Mouse (Mus musculus) liver, embryonic 14.5 days (tissue): Measurements from ENCODE around the gene Nexmif. TPM values are rescaled to one million over a fixed set of nuclear protein-coding genes. Genes with fewer than 3 reads are reported as not detected.

Experiments used
- ATAC-seq: fragments of 200-750 bp; cut with Nextera tagmentation; 2 replicates; pipeline ENCODE4 v1.8.0; 2017; ENCODE audit warnings: moderate number of reproducible peaks, mild to moderate bottlenecking, moderate library complexity; ENCODE audit not compliant: insufficient read depth
- DNase-seq, 3 experiments: peaks; one replicate each; pipeline ENCODE4 v3.0.0-alpha.2; 2012 to 2013; ENCODE audit warnings: low read depth in 3 of 3, low spot score in 3 of 3
- H3K27ac ChIP-seq: fragments of 300-500 bp; sonication (generic); 2 replicates; pipeline ENCODE4 v1.5.1; 2014; ENCODE audit warnings: moderate library complexity, mild to moderate bottlenecking, control low read depth, inconsistent platforms
- H3K27me3 ChIP-seq: fragments of 300-500 bp; sonication (generic); 2 replicates; pipeline ENCODE4 v1.6.1; 2014; ENCODE audit warnings: mild to moderate bottlenecking, low read length, moderate library complexity; ENCODE audit not compliant: control insufficient read depth, insufficient read depth
- H3K36me3 ChIP-seq: fragments of 300-500 bp; sonication (generic); replicated peaks from 2 replicates; pipeline ENCODE4 v1.6.1; 2014; ENCODE audit warnings: low read depth; ENCODE audit not compliant: control insufficient read depth, insufficient read depth
- H3K4me1 ChIP-seq, 2 experiments: fragments of 200-500 bp in 1 of 2; fragments of 300-500 bp in 1 of 2; sonication (generic) in 1 of 2; replicated peaks; 2 replicates each; pipeline ENCODE4 v1.6.1; 2012 to 2014; ENCODE audit warnings: antibody characterized with exemption in 1 of 2, inconsistent platforms in 1 of 2, low read length in 1 of 2; ENCODE audit not compliant: control insufficient read depth in 2 of 2, insufficient read depth in 2 of 2
- H3K4me2 ChIP-seq: fragments of 300-500 bp; sonication (generic); 2 replicates; pipeline ENCODE4 v1.6.1; 2014; ENCODE audit warnings: low read depth, mild to moderate bottlenecking, control low read depth, moderate library complexity
- H3K4me3 ChIP-seq, 2 experiments: fragments of 200-500 bp in 1 of 2; fragments of 300-500 bp in 1 of 2; sonication (generic) in 1 of 2; 2 replicates each; pipeline ENCODE4 v1.5.1; 2012 to 2014; ENCODE audit warnings: low read depth in 2 of 2, low read length in 2 of 2, mild to moderate bottlenecking in 2 of 2, control low read depth in 1 of 2, inconsistent platforms in 1 of 2, moderate library complexity in 1 of 2; ENCODE audit not compliant: insufficient read depth in 1 of 2
- H3K9ac ChIP-seq: fragments of 300-500 bp; sonication (generic); replicated peaks from 2 replicates; pipeline ENCODE4 v1.6.1; 2014; ENCODE audit warnings: mild to moderate bottlenecking, control low read depth, moderate library complexity
- H3K9me3 ChIP-seq: fragments of 300-500 bp; sonication (generic); 2 replicates; pipeline ENCODE4 v1.6.1; 2016; ENCODE audit warnings: low read length, mixed read lengths; ENCODE audit not compliant: control insufficient read depth
- CTCF ChIP-seq: IDR thresholded peaks from 2 replicates; pipeline ENCODE4 v1.5.1; 2016; ENCODE audit warnings: antibody characterized with exemption, low read depth, control low read depth
- EP300 ChIP-seq: IDR thresholded peaks from 2 replicates; pipeline ENCODE4 v1.6.1; 2016; ENCODE audit warnings: antibody characterized with exemption, low read depth
- WGBS: fragments of 180-500 bp; shearing (Covaris S2); extraction: QIAGEN DNeasy Blood & Tissue Kit; methylation state at CpG from one replicate; pipeline ENCODE4 v1.1.7; 2014; ENCODE audit not compliant: insufficient replicate concordance; 5-methylcytosine and 5-hydroxymethylcytosine counted together
- microRNA counts: library from miRNA; unstranded; fragments of <30 nt; microRNA quantifications from one replicate; lab custom pipeline; 2016
- microRNA-seq: library from miRNA; unstranded; fragments of <30 nt; microRNA quantifications from one replicate; pipeline ENCODE4, GENCODE M21; 2016
- polyA plus RNA-seq, 2 experiments: library from polyadenylated mRNA; depleted of rRNA in 1 of 2; stranded (reverse) in 1 of 2; unstranded in 1 of 2; fragments of >200 nt; fragmentation: Nextera tagmentation in 1 of 2; extraction: Ambion mirVana in 1 of 2; gene quantifications; 2 replicates each; pipeline versions ENCODE4 v1.2.1 to v1.2.3; 2012 to 2014

Nexmif gene
- polyA plus RNA-seq, 2 experiments: 0.01 TPM; not detected in 1

DNA sequence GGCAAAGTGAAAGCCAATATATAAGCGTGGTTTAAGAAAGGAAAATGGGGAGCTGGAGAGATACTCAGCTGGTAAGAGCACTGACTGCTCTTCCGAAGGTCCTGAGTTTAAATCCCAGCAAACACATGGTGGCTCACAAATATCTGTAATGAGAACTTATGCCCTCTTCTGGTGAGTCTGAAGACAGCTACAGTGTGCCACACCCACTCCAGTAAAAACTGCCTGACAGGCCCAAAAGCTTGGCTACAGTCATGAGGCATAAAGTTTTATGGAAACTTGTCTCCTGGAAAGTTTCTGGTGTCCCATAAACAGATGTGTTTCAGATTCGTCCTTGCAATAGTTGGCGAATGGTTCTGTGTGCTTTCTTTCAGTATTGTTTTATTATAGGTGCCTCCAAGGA is 86.4 kb downstream of the Nexmif start:
- Histone ChIP-seq H3K4me2 (no peak overlapping the region), H3K27me3 (no peaks in the 10 kb centered on the region), H3K36me3 (no peaks in the 10 kb centered on the region), H3K4me3 (no peak overlapping the region), H3K9me3 (no peaks in the 10 kb centered on the region), H3K4me1 (no peaks in the 10 kb centered on the region), H3K9ac (no peak overlapping the region), H3K27ac (no peak overlapping the region)
- no peak for TF ChIP-seq CTCF
- no peak for TF ChIP-seq EP300
- DNase-seq (no peak), ATAC-seq (no peak)
- WGBS: 42% methylated on average over 4 of the region's 4 CpGs

DNA sequence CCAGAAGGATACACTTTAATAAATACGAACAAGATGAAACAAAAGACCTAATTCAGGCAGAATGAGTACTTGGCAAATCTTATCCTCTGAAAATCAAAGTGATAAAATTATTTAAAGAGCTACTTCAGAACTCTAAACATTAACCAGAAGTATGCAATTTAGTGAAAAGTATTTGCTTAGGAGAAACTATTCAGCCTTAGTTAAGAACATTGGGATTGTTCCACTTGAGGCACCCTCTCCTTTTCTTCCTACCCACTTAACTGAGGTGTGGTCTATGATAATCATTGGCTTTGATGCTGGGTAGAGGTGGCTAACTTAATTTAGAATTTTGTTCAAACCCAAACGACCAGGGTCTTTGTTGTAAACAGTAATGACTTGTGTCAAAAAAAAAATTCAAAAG is 146.1 kb downstream of the Nexmif start:
- no peak overlapping the region for H3K4me3 ChIP-seq
- ATAC-seq (no peak), DNase-seq (no peak)
- TF ChIP-seq EP300 (no peak), CTCF (no peak)
- H3K4me2 ChIP-seq: no peak overlapping the region
- WGBS: 34% methylated on average over 2 of the region's 2 CpGs
- no peaks in the 10 kb centered on the region for H3K36me3 ChIP-seq
- no peaks in the 10 kb centered on the region for H3K4me1 ChIP-seq
- H3K9me3 ChIP-seq: no peaks in the 10 kb centered on the region
- no peaks in the 10 kb centered on the region for H3K27me3 ChIP-seq
- H3K27ac ChIP-seq: no peak overlapping the region
- H3K9ac ChIP-seq: no peak overlapping the region

DNA sequence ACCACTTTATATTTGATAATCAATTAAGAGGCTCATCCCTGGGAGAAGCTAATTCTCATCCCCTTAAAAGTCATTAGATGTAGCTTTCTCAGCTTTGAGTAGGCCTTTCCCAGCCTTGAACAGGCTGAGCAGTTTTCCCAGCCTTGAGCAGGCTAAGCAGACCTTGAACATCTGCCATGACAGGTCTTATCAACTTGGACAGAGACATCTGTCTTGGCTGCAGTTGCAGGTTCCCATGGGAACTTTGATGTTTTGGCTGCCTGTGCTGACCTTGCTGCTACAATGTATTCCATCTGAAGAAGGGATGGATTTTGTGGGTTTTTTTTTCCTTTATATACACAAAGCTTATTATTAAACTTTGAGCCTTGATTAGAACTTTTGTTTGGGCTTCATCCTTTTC is 160.7 kb downstream of the Nexmif start:
- Histone ChIP-seq H3K9ac (no peak overlapping the region), H3K9me3 (no peaks in the 10 kb centered on the region), H3K4me2 (no peak overlapping the region), H3K27me3 (no peaks in the 10 kb centered on the region), H3K36me3 (no peaks in the 10 kb centered on the region), H3K4me1 (no peaks in the 10 kb centered on the region), H3K4me3 (no peak overlapping the region), H3K27ac (no peak overlapping the region)
- ATAC-seq (no peak), DNase-seq (no peak)
- no peak for TF ChIP-seq EP300
- no peak for TF ChIP-seq CTCF

DNA sequence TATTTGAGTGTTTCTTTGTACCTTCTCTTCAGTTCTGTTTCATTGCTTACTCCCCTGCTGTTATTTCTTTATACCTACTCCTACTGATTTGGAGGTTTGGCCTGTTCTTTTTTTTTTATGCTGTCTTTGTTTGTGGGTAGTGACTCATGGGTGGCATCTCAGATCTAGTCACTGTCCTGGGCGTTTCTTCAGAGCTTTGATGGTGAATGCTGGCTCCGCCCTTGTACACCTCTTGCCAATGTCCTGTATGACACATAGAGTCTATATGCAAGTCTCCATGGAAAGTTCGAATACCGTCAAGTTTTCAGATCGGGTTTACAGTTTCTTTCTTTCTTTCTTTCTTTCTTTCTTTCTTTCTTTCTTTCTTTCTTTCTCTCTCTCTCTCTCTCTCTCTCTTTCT is 167.1 kb downstream of the Nexmif start:
- Histone ChIP-seq H3K9ac (no peak overlapping the region), H3K9me3 (no peaks in the 10 kb centered on the region), H3K27me3 (no peaks in the 10 kb centered on the region), H3K27ac (no peak overlapping the region), H3K36me3 (no peaks in the 10 kb centered on the region), H3K4me3 (no peak overlapping the region), H3K4me2 (no peak overlapping the region), H3K4me1 (no peaks in the 10 kb centered on the region)
- TF ChIP-seq EP300 (no peak), CTCF (no peak)
- DNase-seq: no peak
- WGBS: 52% methylated on average over 5 of the region's 5 CpGs
- ATAC-seq: no peak

DNA sequence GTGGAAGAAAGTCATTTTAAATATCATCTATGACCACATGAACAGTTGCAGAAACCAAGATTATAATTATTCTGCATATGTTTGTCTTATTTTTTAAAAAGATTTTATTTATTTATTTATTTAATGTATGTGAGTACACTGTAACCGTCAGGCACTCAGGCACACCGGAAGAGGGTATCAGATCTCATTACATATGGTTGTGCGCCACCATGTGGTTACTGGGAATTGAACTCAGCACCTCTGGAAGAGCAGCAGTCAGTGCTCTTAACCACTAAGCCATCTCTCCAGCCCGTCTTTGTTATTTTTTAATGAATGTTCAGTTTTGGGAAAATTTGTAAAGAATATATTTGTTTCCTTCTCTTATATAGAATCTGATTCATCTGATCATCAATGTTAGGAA is 168.2 kb downstream of the Nexmif start:
- Histone ChIP-seq H3K9me3 (no peaks in the 10 kb centered on the region), H3K9ac (no peak overlapping the region), H3K4me1 (no peaks in the 10 kb centered on the region), H3K27me3 (no peaks in the 10 kb centered on the region), H3K4me2 (no peak overlapping the region), H3K27ac (no peak overlapping the region), H3K36me3 (no peaks in the 10 kb centered on the region), H3K4me3 (no peak overlapping the region)
- peak; percentile 22 for TF ChIP-seq CTCF
- TF ChIP-seq EP300: no peak
- DNase-seq: no peak
- WGBS: 31% methylated on average over 4 of the region's 4 CpGs
- no peak for ATAC-seq

MicroRNAs encoded within 50 kb of the gene (microRNA counts, 519-probe panel; counts per million panel counts)
- 69.9 counts per million for microRNA mmu-miR-672 (lab: Ali Mortazavi, UCI)

Small RNAs within 50 kb of the gene (microRNA-seq; reads per million reads assigned to microRNA genes)
- gene Gm24993 (not detected), gene Mir672 (9.3 reads per million, percentile 18 among the genes with 10 or more reads in this experiment)

Other genes with a start within 250 kb of the Nexmif start
- 4.3 and 6.3 TPM in 2 replicates for gene Rlim, start 219.9 kb downstream of the Nexmif start, polyA plus RNA-seq (2012; rRNA removed)
- gene Rlim, start 219.9 kb downstream of the Nexmif start, polyA plus RNA-seq (2014; fragmentation: Nextera tagmentation; extraction: Ambion mirVana): 9.0 and 9.1 TPM in 2 replicates
- 3.5 and 5.7 TPM in 2 replicates for gene Abcb7, start 212.7 kb upstream of the Nexmif start, polyA plus RNA-seq (2012; rRNA removed)
- 10.7 and 10.8 TPM in 2 replicates for gene Abcb7, start 212.7 kb upstream of the Nexmif start, polyA plus RNA-seq (2014; fragmentation: Nextera tagmentation; extraction: Ambion mirVana)